Mouse (Mus musculus) cortical plate, adult 2 months (tissue): ENCODE results near the gene Urah. TPM values are rescaled to one million over a fixed set of nuclear protein-coding genes. Genes with fewer than 3 reads are reported as not detected.
A peak's percentile ranks its signal among the peaks of the same experiment; 100 is the strongest.

ENCODE experiments used
- H3K27ac ChIP-seq: fragments of 200-500 bp; 2 replicates; pipeline ENCODE4 v1.5.1; 2012; ENCODE audit warnings: low read length, control low read depth, inconsistent platforms; ENCODE audit not compliant: insufficient read depth
- H3K4me1 ChIP-seq: fragments of 200-500 bp; 2 replicates; pipeline ENCODE4 v1.6.1; 2011; ENCODE audit warnings: low read length; ENCODE audit not compliant: control insufficient read depth, insufficient read depth
- H3K4me3 ChIP-seq: fragments of 200-500 bp; 2 replicates; pipeline ENCODE4 v1.5.1; 2011; ENCODE audit warnings: mild to moderate bottlenecking, low read length, control low read depth; ENCODE audit not compliant: insufficient read depth
- CTCF ChIP-seq: fragments of 200-500 bp; IDR thresholded peaks from 2 replicates; pipeline ENCODE4 v1.5.1; 2011; ENCODE audit warnings: mild to moderate bottlenecking, control low read depth, low read length; ENCODE audit not compliant: insufficient read depth; ENCODE audit errors: extremely low read depth
- POLR2A ChIP-seq: fragments of 200-500 bp; IDR thresholded peaks from 2 replicates; pipeline ENCODE4 v1.6.1; 2011; ENCODE audit warnings: mild to moderate bottlenecking, low read length, control low read depth; ENCODE audit not compliant: insufficient read depth; ENCODE audit errors: extremely low read depth
- polyA plus RNA-seq: library from polyadenylated mRNA; depleted of rRNA; stranded (reverse); fragments of >200 nt; gene quantifications from 2 replicates; pipeline ENCODE4 v1.2.3, GENCODE M21; 2012

Urah gene
- polyA plus RNA-seq, 1 experiment: 3.4 TPM

DNA sequence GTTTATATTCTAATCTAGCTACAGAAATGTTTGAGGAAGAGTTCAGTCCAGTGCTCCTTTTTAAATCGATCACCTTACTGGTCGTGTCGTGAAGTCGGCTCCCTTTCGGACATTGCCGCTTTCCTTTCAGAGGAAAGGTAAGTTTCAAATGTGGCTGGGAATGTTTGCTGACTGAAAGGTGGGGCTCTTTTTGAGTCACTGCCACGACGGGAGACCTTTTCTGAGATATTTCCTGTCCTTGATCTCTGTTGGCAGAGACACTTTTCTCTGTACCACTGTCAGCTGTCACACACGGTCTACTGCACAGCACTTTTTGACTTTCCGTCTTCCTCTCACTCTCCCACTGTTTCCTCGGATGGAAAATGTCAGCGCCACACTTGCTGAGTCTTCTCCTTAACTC is 22.0 kb upstream of the Urah start:
- TF ChIP-seq POLR2A: no peak
- no peak for TF ChIP-seq CTCF
- Histone ChIP-seq H3K4me1 (peaks cover 1% of the 10 kb centered on the region), H3K4me3 (no peak overlapping the region), H3K27ac (no peak overlapping the region)

DNA sequence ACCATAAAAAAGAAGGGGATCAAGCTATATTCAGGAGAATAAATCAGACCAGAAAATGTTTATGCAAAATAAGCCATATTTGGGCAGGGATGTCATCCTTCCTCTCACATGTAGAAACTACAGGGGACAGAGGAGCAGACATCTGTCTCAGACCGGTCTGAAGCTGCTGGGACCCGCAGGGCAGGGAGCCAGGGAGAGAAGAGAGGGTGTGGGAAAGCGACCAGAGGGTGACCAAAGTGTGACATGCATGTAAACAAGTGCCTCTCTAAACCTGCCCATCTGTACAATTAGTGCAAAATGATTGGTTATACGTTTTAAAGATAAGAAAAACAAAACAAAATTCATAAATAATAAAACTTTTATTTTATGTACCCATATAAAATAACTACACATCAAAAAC is 14.6 kb upstream of the Urah start:
- Histone ChIP-seq H3K27ac (no peak overlapping the region), H3K4me3 (no peak overlapping the region), H3K4me1 (peaks cover 3% of the 10 kb centered on the region)
- TF ChIP-seq POLR2A (no peak), CTCF (no peak)

DNA sequence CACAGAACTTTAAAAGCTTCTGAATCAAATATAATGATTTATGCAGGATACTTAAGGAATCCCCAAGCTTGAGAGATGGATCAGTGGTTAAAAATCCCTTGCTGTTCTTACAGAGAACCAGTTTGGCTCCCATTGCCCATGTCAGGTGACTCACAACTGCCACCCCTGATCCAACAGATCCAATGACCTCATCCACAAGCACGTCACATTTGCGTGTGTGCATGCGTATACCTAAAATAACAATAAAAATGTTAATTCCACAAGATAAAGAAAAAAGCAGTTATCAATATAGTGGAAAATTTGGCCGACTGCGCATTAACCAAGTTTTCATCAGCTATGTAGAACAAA is 13.5 kb upstream of the Urah start:
- TF ChIP-seq POLR2A: no peak
- H3K4me3 ChIP-seq: peak overlapping the region; percentile 61
- peaks cover 3% of the 10 kb centered on the region for H3K4me1 ChIP-seq
- peak overlapping the region; percentile 57; the same call in 1 of the 2 replicates for H3K27ac ChIP-seq

DNA sequence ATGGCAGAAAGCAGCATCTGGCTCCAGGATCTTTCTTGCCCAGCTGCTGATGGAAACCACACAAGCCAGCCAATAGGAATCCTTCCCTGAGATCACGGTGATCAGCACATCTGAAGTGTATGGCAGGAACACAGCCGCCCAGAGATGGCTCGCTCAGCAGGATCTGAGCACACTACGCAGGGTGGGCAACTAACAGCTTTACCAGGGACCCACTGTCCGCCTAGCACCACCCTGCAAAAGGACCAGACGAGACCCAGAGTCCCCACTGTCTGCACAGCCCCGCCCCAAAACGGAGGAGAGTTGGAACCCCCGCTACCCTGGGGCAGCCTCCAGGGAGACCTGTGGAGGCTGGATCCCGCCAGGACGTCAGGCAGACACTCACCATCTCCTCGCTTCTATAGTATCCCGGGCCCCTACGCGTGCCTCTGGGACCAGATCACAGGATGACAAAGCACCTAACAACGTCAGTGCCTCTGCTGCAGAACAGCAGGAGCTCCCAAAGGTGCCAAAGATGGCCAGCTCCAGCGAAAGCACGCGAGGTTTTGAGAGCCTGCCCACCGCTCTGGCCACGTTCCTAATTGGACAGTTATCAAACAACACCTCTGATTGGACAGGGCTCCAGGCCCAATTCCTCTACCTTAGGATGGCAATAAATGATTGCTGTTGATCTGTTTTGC is 13.0 kb upstream of the Urah start, which contains the start of gene Zfp941:
Gene Zfp941, minus strand, starts transcription at position 526 of the 677 bp plus-strand sequence.
- TF ChIP-seq POLR2A (peak; percentile 85), CTCF (no peak)
- Histone ChIP-seq H3K4me1 (peaks cover 3% of the 10 kb centered on the region), H3K4me3 (peak within 1 kb of the TSS; percentile 61), H3K27ac (peak within 1 kb of the TSS; percentile 57)

DNA sequence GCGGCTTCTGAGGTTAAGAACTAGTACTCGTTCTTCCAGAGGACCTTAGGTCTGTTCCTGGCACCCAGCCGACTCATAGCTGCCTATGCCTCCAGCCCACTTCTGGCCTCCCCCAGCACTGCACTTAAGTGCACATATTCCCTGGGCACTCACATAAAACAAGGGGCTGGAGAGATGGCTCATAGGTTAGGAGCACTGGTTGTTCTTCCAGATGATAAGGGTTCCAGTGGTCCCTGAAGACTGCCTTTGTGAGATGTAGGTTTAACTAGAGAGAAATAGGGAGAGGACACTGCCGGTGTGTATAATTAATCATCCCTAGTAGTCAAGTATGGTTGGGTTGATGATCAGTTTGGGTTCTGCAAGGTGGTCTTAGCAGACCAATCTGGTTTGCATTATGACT is 12.1 kb upstream of the Urah start:
- H3K27ac ChIP-seq: no peak overlapping the region
- H3K4me3 ChIP-seq: no peak overlapping the region
- H3K4me1 ChIP-seq: peaks cover 5% of the 10 kb centered on the region
- TF ChIP-seq POLR2A (no peak), CTCF (no peak)

DNA sequence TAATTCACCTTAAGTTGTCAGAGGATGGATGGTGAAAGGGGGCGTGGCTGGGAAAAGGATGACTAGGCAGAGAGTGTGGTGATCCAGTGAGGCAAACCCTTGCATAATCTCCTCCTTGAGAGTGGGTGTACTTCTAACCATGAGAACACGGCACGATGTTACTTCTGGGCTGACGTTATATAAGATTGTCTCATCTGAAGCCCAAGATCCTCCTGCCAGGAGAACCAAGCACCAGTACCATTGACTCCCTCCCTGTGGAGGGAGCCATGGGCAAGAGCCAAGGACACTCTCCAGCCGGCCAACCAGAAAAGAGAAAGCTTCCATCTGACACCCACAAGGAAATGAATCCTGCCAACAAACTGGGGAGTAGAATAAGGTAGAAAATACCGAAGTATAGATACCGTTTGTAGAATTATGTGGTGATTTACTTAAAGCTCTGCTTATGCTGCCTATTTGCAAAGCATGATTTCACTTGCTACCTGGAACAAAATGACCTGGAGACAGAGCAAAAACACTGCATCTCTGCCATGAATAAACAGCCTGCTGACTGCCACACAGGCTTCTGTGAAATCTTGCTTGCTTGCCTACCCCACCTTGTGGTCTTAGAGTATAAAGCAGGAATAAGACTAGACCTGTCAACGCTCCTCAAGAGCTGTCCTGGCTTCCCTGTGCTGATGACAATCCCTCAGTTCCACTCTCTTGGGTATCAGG is 6.5 kb upstream of the Urah start:
- TF ChIP-seq POLR2A: peak; percentile 19; the same call in 1 of the 2 replicates
- peak; percentile 67 for TF ChIP-seq CTCF
- Histone ChIP-seq H3K4me3 (no peak overlapping the region), H3K4me1 (peaks cover 2% of the 10 kb centered on the region; the same call in 1 of the 2 replicates), H3K27ac (peak overlapping the region; percentile 30; the same call in 1 of the 2 replicates)

DNA sequence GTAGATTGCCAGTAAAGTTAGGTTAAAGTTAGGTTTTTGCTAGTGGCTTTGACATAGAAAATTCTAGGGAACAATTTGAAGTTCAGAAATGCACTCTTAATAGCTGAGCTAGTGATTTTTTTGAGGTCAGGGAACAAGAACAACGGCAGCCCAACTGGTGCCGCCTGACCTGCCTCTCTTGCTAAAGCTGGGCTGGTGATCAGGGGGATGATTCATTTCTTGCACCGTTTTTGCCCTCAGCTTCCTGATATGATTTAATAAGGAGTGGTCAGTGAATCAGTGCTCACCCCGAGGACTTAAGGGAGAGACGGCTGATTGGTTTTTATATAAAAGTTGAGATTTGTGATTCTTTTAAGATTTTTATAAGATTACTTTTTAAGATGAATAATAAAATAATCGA is 3.4 kb upstream of the Urah start:
- TF ChIP-seq CTCF: no peak
- H3K4me3 ChIP-seq: no peak overlapping the region
- peaks cover 2% of the 10 kb centered on the region; the same call in 1 of the 2 replicates for H3K4me1 ChIP-seq
- no peak overlapping the region for H3K27ac ChIP-seq

DNA sequence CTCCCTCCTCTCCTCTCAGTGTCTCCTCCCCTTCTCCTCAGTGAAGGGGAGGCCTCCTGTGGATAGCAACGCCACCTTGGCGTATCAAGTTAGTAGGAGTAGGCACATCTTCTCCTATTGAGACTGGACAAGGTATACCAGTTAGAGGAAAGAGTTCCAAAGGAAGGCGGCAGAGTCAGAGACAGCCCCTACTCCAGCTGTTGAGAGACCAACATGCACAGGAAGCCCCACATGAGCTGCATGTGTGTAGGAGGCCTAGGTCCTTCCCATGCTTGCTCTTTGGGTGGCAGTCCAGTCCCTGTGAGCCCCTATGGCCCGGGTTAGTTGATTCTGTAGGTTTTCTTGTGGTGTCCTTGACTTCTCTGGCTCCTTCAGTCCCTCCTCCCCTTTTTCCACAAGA is 1.5 kb upstream of the Urah start:
- TF ChIP-seq CTCF (no peak), POLR2A (no peak)
- Histone ChIP-seq H3K4me1 (no peaks in the 10 kb centered on the region), H3K4me3 (no peak overlapping the region), H3K27ac (no peak overlapping the region)

DNA sequence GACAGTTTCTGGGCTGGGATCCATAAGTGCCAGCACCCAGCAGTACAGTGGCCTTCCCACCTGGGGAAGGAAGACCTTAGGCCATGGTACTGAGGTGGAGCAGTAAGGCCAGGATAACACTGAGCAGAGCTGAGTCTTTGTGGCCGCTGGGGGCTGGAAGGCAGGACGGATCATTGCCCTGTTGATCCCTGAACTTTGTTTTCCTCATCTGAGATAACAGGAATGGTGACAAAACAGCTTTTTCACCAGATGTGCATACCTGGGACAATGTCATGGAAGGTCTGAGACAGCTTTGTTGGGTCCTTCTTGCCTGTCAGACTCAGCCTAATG is 905 bp downstream of the Urah start:
- no peaks in the 10 kb centered on the region for H3K4me1 ChIP-seq
- H3K27ac ChIP-seq: no peak overlapping the region
- TF ChIP-seq POLR2A (no peak), CTCF (no peak)
- H3K4me3 ChIP-seq: no peak overlapping the region

DNA sequence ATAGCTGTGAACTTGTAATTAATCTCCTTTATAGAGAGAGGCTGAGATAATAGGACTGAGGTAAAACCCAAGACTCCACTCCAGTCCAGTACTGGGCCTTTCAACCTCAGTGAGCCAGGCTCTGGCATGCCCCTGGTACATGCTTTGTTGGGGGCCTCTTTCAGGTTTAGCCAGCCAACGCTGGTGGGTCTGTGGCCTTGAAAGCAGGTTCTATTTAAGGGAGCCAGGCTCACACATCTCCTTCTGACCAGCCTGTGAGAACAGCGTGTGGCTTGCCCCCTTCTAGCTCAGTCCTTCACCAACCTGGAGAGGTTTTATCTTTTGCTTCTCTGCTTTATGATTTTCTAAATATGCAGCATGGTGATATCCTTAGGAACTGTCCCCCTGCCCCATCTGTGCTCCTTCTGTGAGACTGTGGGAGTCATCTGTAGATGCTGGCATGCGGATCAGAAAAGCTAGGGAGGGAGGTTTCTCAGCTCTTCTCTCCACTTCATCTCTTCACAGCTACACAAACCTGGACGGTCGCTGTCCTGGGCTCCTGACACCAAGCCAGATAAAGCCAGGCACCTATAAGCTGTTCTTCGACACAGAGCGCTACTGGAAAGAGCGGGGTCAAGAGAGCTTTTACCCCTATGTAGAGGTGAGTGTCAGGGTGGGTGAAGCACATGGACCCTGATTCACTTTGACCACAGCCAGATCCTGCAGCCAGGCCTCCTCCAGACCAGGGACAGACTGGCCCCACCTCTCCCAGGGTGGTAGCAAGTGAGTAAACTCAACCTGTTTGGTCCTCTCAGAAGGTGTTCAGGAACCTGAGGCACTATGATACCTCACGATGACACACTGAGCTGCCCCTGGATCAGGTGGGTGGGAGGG is 1.7 kb downstream of the Urah start:
- TF ChIP-seq POLR2A: no peak
- TF ChIP-seq CTCF: no peak
- H3K27ac ChIP-seq: no peak overlapping the region
- H3K4me1 ChIP-seq: no peaks in the 10 kb centered on the region
- no peak overlapping the region for H3K4me3 ChIP-seq
